Mouse (Mus musculus) G1E (cell line): ENCODE measurements around the gene Snx18. TPM values are rescaled to one million over a fixed set of nuclear protein-coding genes. Genes with fewer than 3 reads are reported as not detected.

ENCODE experiments used
- ATAC-seq: 2 replicates; pipeline ENCODE4 v1.8.0; 2016; ENCODE audit warnings: mild to moderate bottlenecking; ENCODE audit not compliant: insufficient number of reproducible peaks, poor library complexity, low FRiP score, severe bottlenecking; ENCODE audit errors: extremely low read depth
- DNase-seq: peaks from one replicate; pipeline ENCODE4 v3.0.0; 2012; ENCODE audit warnings: low spot score
- H3K27me3 ChIP-seq: 2 replicates; pipeline ENCODE4 v1.6.1; 2012; ENCODE audit warnings: mild to moderate bottlenecking, low read length, inconsistent platforms; ENCODE audit not compliant: insufficient read depth
- H3K36me3 ChIP-seq: replicated peaks from 2 replicates; pipeline ENCODE3; 2012; ENCODE audit warnings: mild to moderate bottlenecking, inconsistent platforms
- H3K4me1 ChIP-seq: 2 replicates; pipeline ENCODE4 v1.6.1; 2012; ENCODE audit warnings: low read depth, low read length, inconsistent platforms, mixed read lengths; ENCODE audit not compliant: insufficient read depth
- H3K4me3 ChIP-seq: 2 replicates; pipeline ENCODE4 v1.5.1; 2012; ENCODE audit warnings: low read depth, mild to moderate bottlenecking, inconsistent platforms, low read length, moderate library complexity, mixed read lengths
- H3K9me3 ChIP-seq: replicated peaks from 2 replicates; pipeline ENCODE4 v1.6.1; 2012; ENCODE audit warnings: inconsistent platforms
- CTCF ChIP-seq: IDR thresholded peaks from 2 replicates; pipeline ENCODE4 v1.5.1; 2012; ENCODE audit warnings: low read depth, low read length, inconsistent platforms, mixed read lengths
- GATA1 ChIP-seq: IDR thresholded peaks from 2 replicates; pipeline ENCODE4 v1.6.1; 2012; ENCODE audit warnings: borderline replicate concordance, low read length, inconsistent platforms, mixed read lengths
- GATA2 ChIP-seq: IDR thresholded peaks from 2 replicates; pipeline ENCODE4 v1.6.1; 2012; ENCODE audit warnings: low read depth, low read length, inconsistent platforms, borderline replicate concordance
- POLR2AphosphoS5 ChIP-seq: IDR thresholded peaks from 2 replicates; pipeline ENCODE4 v1.6.1; 2012; ENCODE audit warnings: low read depth, low read length, inconsistent platforms; ENCODE audit not compliant: insufficient replicate concordance
- TAL1 ChIP-seq: conservative IDR thresholded peaks from 2 replicates; pipeline ENCODE4 v1.6.1; 2012; ENCODE audit warnings: low read depth, low read length, inconsistent platforms, mixed read lengths
- polyA plus RNA-seq: library from polyadenylated mRNA; stranded (reverse); fragments of >175 nt; gene quantifications from 2 replicates; pipeline ENCODE4 v1.2.3, GENCODE M21; 2012
- total RNA-seq, 2 experiments: library from RNA; stranded (forward) in 1 of 2; stranded (reverse) in 1 of 2; fragments of 200-1000 nt in 1 of 2; fragments of >200 nt in 1 of 2; fragmentation: Nextera tagmentation in 1 of 2; gene quantifications; 2 replicates each; pipeline ENCODE4 v1.2.3; 2014 to 2017

Gene Snx18
- total and polyA plus RNA-seq, 3 experiments = 0.05 TPM; not detected in 2

DNA sequence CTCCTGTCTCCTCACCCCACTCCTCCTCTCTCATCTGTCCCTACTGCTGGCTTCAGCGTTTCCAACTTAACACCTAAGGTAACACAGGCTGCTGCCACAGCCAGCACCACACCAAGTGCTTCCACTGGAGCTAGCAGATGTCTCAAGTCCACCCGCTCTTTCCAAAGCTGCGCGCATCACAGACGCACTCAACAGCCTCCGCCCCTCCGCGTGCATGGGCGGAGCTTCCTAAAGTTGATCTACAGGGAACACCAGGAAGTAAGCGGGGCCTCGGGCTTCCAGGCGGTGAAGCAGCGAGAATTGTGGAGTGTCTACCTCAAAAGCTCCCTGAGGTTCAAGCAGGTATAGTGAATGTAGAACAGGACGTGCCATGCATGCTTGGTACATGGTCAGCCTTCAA, 12.2 kb downstream of the Snx18 start:
- ATAC-seq = no peak
- no peak for DNase-seq
- H3K36me3 ChIP-seq = no peaks in the 10 kb centered on the region

GRCm38 (mm10) chr13:113605693-113606092, 12.7 kb downstream of the Snx18 start:
- DNase-seq (no peak), ATAC-seq (no peak)
- no peaks in the 10 kb centered on the region for H3K4me1 ChIP-seq
- H3K4me3 ChIP-seq = no peak overlapping the region
- TF ChIP-seq GATA1 (no peak), CTCF (no peak), TAL1 (no peak), POLR2AphosphoS5 (no peak), GATA2 (no peak)
- no peaks in the 10 kb centered on the region for H3K9me3 ChIP-seq
- H3K36me3 ChIP-seq = no peaks in the 10 kb centered on the region
- peaks cover 19% of the 10 kb centered on the region; the same call in 1 of the 2 replicates for H3K27me3 ChIP-seq

More for the DNA sequence above, 12.2 kb downstream of the Snx18 start:
- Histone ChIP-seq H3K4me3 (no peak overlapping the region), H3K4me1 (no peaks in the 10 kb centered on the region), H3K27me3 (peaks cover 16% of the 10 kb centered on the region; the same call in 1 of the 2 replicates), H3K9me3 (no peaks in the 10 kb centered on the region)
- no peak for TF ChIP-seq CTCF
- no peak for TF ChIP-seq TAL1
- no peak for TF ChIP-seq GATA2
- TF ChIP-seq GATA1 = no peak
- TF ChIP-seq POLR2AphosphoS5 = no peak

DNA sequence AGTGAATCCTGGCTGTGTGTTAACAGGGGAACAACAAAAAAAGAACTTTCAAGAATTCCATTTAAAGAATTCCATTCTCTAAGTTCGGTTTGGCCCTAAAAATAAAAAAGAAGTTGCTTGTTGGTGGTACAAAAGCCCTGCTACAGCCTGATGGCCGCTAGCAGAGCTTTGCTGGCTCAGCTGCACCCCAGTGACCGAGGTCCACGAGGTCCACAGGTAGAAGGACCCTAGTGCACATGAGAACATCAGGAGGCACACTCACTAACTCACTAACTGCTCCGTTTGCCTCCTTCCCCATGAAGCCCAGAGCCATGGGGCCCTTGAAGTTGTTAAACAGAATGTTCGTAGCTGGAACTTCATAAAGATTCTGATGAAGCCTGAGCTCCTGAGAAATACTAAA, 14.0 kb downstream of the Snx18 start:
- ATAC-seq (no peak), DNase-seq (no peak)
- Histone ChIP-seq H3K4me3 (no peak overlapping the region), H3K4me1 (no peaks in the 10 kb centered on the region), H3K9me3 (no peaks in the 10 kb centered on the region), H3K27me3 (peaks cover 19% of the 10 kb centered on the region; the same call in 1 of the 2 replicates), H3K36me3 (no peaks in the 10 kb centered on the region)
- no peak for TF ChIP-seq CTCF
- TF ChIP-seq GATA2 = no peak
- no peak for TF ChIP-seq GATA1
- no peak for TF ChIP-seq POLR2AphosphoS5
- TF ChIP-seq TAL1 = no peak

DNA sequence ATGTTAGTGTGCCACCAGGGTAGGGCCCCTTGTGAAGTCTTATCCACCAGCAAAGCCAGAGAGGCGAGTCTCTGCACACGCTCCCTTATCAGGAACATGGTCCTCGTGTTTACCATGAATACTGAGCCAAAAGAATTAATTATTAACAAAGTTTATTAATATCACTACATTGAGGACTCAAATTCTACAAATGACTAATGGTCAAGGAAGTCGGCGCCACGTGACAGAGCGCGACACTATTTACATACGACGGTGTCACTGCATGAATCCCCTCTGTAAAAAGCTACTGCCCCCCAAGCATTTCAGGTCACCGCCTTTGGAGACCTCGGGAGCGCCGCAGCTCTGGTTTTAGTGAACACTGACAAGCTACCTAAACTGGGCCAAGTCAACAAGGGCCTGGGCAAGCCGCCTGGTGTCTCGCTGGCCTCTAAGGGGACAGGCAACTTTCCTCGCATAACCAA, 15.5 kb downstream of the Snx18 start:
- ATAC-seq (no peak), DNase-seq (no peak)
- no peaks in the 10 kb centered on the region for H3K36me3 ChIP-seq
- H3K4me1 ChIP-seq = no peaks in the 10 kb centered on the region
- TF ChIP-seq CTCF (no peak), TAL1 (no peak)
- peaks cover 19% of the 10 kb centered on the region; the same call in 1 of the 2 replicates for H3K27me3 ChIP-seq
- no peak overlapping the region for H3K4me3 ChIP-seq
- no peaks in the 10 kb centered on the region for H3K9me3 ChIP-seq

DNA sequence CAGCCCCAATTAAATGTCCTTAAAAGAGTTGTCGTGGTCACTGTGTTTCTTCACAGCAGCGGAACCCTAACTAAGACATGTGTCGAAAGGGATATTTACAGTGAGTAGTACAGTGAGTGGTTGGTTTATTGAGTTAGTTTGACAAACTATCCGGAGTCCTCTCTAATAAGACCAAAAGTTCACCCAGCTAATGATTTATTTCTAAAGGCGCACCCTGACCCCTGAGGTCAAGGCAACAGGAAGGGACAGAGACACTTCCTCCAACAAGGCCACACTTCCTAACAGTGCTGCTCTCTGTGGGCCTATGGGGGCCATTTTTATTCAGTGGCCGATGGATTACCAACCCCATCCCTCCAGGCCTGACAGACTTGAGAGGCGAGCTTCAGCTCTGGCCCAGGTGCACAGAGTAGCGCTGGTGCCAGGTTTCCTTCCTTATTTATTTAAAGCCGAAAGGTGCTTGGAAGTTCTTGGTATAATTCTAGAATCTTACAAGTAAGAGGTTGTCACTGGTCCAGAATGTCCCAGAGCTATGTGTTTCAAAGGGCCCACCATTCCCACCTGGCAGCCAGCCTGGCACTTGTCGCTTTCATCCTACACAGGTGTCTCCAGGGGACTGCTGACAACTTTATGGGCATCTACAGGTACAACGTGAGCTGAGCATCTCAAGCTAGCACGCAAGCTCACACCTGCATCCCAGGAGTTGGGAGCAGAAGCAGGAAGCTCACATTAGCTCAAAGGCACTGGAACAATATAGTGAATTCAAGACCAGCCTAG, 16.3 kb downstream of the Snx18 start:
- Histone ChIP-seq H3K27me3 (peaks cover 19% of the 10 kb centered on the region; the same call in 1 of the 2 replicates), H3K4me1 (no peaks in the 10 kb centered on the region), H3K36me3 (no peaks in the 10 kb centered on the region), H3K4me3 (no peak overlapping the region), H3K9me3 (no peaks in the 10 kb centered on the region)
- DNase-seq (no peak), ATAC-seq (no peak)
- TF ChIP-seq POLR2AphosphoS5 (no peak), GATA2 (no peak), CTCF (no peak), GATA1 (no peak), TAL1 (no peak)

GRCm38 (mm10) chr13:113600531-113601463, 17.6 kb downstream of the Snx18 start:
- Histone ChIP-seq H3K4me1 (no peaks in the 10 kb centered on the region), H3K36me3 (no peaks in the 10 kb centered on the region), H3K9me3 (no peaks in the 10 kb centered on the region), H3K27me3 (peaks cover 24% of the 10 kb centered on the region; the same call in 1 of the 2 replicates), H3K4me3 (no peak overlapping the region)
- TF ChIP-seq GATA1 (no peak), CTCF (no peak)
- DNase-seq (no peak), ATAC-seq (no peak)
